Mouse (Mus musculus) adrenal gland, adult 2 months (tissue): ENCODE results near the gene Gm4969. TPM values are rescaled to one million over a fixed set of nuclear protein-coding genes. Genes with fewer than 3 reads are reported as not detected.

Experiments
- DNase-seq: peaks from one replicate; pipeline ENCODE4 v3.0.0; 2021
- polyA plus RNA-seq: library from polyadenylated mRNA; depleted of rRNA; stranded (reverse); fragments of >200 nt; gene quantifications from 2 replicates; pipeline ENCODE4 v1.2.3, GENCODE M21; 2012
- total RNA-seq, 2 experiments: library from RNA; stranded (reverse); gene quantifications; 2 replicates each; pipeline ENCODE4 v1.2.3; 2021

Gm4969 gene
- total and polyA plus RNA-seq, 3 experiments = 0.04 TPM; not detected in 2

DNA sequence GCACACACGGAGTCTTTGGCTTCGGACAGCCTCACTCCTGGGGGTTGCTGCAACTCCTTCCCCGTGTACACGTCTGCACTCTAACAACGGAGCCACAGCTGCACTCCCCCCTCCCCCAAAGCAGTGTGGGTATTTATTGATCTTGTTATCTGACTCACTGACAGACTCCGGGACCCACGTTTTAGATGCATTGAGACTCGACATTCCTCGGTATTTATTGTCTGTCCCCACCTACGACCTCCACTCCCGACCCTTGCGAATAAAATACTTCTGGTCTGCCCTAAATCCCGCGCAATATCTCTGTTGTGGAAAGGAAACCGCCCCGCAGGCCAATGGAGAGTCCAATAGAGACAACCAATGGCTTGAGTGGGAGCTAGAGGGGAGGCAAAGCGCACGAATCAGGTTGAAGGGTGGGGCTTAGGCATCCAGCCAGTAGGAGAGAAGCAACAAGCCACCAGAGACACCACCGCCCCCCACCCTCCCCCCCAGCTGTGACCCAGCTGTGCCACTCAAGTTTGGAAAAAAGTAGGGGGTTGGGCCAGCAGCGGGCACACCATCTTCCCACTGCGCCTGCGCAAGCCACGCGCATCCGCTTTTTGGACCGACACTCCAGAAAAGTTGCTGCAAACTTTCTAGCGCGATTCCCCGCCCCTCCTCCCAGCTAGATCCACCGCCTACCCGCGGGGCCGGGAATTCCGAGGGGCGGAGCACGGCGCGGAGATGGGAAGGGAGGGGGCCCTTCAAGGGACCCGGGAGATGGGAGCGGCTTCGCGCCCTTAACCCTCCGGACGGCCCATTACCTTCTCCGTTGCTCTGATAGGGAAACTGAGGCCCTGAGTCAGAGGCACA lies 24.4 kb downstream of the Gm4969 start:
- DNase-seq = peak; percentile 99

DNA sequence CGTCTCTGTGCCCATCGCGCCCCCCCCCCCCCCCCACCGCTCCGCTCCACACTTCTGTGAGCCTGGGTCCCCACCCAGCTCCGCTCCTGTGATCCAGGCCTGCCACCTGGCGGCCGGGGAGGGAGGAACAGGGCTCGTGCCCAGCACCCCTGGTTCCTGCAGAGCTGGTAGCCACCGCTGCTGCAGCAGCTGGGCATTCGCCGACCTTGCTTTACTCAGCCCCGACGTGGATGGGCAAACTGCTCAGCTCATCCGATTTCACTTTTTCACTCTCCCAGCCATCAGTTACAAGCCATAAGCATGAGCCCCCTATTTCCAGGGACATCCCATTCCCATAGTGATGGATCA lies 25.0 kb downstream of the Gm4969 start:
- peak; percentile 94 for DNase-seq

GRCm38 (mm10) chr7:19092381-19093173 lies 25.6 kb downstream of the Gm4969 start:
- DNase-seq = peak; percentile 81

GRCm38 (mm10) chr7:19091913-19092312 lies 26.3 kb downstream of the Gm4969 start:
- DNase-seq = peak; percentile 38

- DNase-seq = peak; percentile 58
These were observed 29.4 kb downstream of the Gm4969 start for GRCm38 (mm10) chr7:19088813-19089212.

GRCm38 (mm10) chr7:19086760-19087159 lies 31.4 kb downstream of the Gm4969 start:
- DNase-seq = no peak

- peak; percentile 87 for DNase-seq
These were observed 32.1 kb downstream of the Gm4969 start for GRCm38 (mm10) chr7:19086042-19086441.

GRCm38 (mm10) chr7:19085495-19085894 lies 32.7 kb downstream of the Gm4969 start:
- DNase-seq = peak; percentile 51

- DNase-seq = peak; percentile 30
These were observed 33.2 kb downstream of the Gm4969 start for GRCm38 (mm10) chr7:19084921-19085473.

DNA sequence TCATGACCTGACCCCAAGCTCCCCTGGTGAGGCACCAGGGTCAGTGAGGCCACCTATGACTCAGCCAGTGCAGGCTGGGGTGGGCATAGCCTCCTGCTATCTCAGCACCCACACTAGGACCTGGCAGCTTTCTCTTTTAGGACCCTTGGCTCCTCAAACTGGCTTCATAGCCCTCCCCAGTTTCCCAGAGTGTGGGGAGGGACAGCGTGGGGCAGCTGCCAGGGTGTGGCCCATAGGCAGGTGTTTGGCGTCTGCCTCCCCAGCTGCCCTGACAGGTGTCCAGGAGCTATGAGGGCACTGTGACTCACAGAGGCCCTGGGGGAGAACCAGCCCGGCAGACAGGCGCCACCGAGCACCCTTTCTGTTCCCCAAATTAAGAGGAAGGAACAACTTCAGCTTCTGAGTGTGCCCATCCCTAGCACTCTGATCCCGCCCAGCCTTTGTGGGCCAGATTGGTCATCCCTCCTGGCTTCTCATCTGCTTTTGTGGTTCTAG lies 33.8 kb downstream of the Gm4969 start:
- peak; percentile 79 for DNase-seq

DNA sequence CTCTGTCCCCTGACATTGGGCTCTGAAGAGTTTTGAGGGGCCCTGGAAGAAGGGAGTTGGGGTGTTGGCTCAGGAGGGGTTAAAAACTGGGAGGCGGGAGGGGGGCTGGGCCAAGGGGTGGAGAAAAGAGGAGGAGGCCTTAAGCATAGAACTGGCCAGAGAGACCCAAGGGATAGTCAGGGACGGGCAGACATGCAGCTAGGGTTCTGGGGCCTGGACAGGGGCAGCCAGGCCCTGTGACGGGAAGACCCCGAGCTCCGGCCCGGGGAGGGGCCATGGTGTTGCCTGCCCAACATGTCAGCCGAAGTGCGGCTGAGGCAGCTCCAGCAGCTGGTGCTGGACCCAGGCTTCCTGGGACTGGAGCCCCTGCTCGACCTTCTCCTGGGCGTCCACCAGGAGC lies 34.5 kb downstream of the Gm4969 start, which contains the start of gene Dmpk:
TSS of gene Dmpk (plus strand) at position 149 of the 400 bp plus-strand sequence.
- peak; percentile 81 for DNase-seq

DNA sequence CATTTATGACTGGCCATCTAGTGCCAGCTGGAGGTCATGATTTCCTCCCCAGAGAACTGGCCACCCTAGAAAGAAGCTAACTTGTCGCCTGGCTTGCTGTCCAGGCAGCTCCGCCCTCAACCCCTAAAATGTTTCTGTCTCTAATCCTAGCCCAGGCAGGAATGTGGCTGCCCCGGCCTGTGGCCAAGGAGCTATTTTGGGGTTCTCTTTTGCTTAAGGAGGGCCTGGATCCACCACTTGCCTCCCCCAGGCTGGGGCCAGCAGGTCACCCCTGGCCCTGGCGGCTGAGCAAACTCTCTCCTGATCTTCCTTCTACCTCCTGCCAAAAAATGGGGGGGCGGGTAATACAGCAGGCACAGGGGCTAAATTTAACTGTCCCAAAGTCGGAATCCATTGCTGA lies 35.1 kb downstream of the Gm4969 start:
- DNase-seq = peak; percentile 72

- peak; percentile 49 for DNase-seq
These were observed 36.0 kb downstream of the Gm4969 start for GRCm38 (mm10) chr7:19082171-19082570.

DNA sequence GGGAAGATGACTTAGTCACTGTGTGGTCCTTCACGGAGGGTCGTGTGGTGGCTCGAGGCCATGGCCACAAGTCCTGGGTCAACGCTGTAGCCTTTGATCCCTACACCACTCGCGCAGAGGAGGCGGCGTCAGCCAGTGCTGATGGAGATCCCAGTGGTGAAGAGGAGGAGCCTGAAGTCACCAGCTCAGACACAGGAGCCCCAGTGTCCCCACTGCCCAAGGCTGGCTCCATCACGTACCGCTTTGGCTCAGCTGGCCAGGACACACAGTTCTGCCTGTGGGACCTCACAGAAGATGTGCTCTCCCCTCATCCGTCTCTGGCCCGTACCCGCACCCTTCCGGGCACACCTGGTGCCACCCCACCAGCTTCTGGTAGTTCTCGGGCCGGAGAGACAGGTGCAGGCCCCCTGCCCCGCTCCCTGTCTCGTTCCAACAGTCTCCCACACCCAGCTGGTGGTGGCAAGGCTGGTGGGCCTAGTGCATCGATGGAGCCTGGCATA lies 37.7 kb downstream of the Gm4969 start:
- DNase-seq = no peak

GRCm38 (mm10) chr7:19078732-19079131 lies 39.4 kb downstream of the Gm4969 start:
- peak; percentile 34 for DNase-seq

DNA sequence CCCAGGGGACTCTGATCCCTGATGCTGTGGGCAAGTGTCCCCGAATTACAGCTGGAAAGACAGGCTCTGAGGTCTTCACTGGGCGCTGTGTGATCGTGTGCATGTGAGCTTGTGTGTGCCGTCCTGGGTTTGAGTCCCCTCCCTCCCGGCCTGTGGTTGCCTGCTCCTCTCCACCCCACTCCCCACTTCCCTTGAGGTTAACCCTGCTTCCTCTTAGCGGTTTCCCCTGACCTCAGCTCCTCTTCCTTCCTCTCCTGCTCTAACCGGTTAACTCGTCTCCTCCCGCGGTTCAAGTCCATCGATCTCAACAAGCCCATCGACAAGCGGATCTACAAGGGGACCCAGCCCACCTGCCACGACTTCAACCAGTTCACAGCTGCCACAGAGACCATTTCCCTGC lies 40.4 kb downstream of the Gm4969 start:
- no peak for DNase-seq

- peak; percentile 59 for DNase-seq
These were observed 41.6 kb downstream of the Gm4969 start for GRCm38 (mm10) chr7:19076586-19076991.

DNA sequence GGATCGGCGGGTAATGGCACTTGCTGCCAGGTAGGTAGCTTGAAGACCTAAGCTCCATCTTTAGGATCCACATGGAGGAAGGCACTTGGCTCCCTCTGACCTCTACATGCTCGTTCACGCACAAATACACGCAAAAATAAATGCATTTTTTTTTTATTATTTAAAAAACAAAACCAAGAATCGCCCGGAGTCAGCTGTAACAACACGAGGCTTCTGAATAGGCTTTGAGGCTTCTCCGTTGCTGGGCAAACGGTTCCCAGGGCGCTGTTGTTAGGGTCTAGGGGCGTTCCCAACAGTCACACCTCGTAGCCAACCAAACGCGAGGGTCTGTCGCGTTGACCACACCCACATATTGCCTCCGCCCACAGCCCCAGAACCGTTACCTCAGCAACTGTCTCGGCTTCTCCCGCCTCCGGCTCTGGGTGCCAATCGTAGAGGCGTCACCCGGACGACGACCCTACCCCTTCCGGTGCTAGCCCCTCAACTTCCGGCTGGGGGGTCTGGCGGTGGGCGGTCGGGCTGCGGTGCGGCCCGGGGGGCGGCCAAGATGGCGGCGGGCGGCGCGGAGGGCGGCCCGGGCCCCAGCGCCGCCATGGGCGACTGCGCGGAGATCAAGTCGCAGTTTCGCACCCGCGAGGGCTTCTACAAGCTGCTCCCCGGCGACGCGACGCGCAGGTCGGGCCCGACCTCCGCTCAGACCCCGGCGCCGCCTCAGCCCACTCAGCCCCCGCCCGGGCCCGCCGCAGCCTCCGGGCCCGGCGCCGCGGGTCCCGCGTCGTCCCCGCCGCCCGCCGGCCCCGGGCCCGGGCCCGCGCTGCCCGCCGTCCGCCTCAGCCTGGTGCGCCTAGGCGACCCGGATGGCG lies 42.2 kb downstream of the Gm4969 start, which contains the start of gene Dmwd:
TSS of gene Dmwd (plus strand) at position 505 of the 863 bp plus-strand sequence.
- peak; percentile 97 for DNase-seq

- DNase-seq = no peak
These were observed 42.9 kb downstream of the Gm4969 start for GRCm38 (mm10) chr7:19075231-19075630.

GRCm38 (mm10) chr7:19074494-19074893 lies 43.7 kb downstream of the Gm4969 start:
- DNase-seq = no peak

GRCm38 (mm10) chr7:19073504-19073903 lies 44.7 kb downstream of the Gm4969 start:
- DNase-seq = peak; percentile 39
